Mouse (Mus musculus) limb, embryonic 12.5 days (tissue): ENCODE data around the gene Fcer1g. TPM values are rescaled to one million over a fixed set of nuclear protein-coding genes. Genes with fewer than 3 reads are reported as not detected.

Source experiments
- ATAC-seq: fragments of 200-750 bp; cut with Nextera tagmentation; 2 replicates; pipeline ENCODE4 v1.8.0; 2017; ENCODE audit warnings: low read depth, moderate TSS enrichment; ENCODE audit not compliant: insufficient number of reproducible peaks, insufficient read depth, low FRiP score, low TSS enrichment
- H3K27ac ChIP-seq: fragments of 300-500 bp; sonication (generic); 2 replicates; pipeline ENCODE4 v1.5.1; 2016; ENCODE audit warnings: mild to moderate bottlenecking, moderate library complexity
- H3K27me3 ChIP-seq: fragments of 300-500 bp; sonication (generic); 2 replicates; pipeline ENCODE4 v1.6.1; 2016; ENCODE audit warnings: mild to moderate bottlenecking, moderate library complexity
- H3K36me3 ChIP-seq: fragments of 300-500 bp; sonication (generic); 2 replicates; pipeline ENCODE4 v1.6.1; 2016; ENCODE audit warnings: mild to moderate bottlenecking, moderate library complexity
- H3K4me1 ChIP-seq: fragments of 300-500 bp; sonication (generic); replicated peaks from 2 replicates; pipeline ENCODE4 v1.6.1; 2016
- H3K4me2 ChIP-seq: fragments of 300-500 bp; sonication (generic); 2 replicates; pipeline ENCODE4 v1.6.1; 2016; ENCODE audit warnings: mild to moderate bottlenecking, moderate library complexity
- H3K4me3 ChIP-seq: fragments of 300-500 bp; sonication (generic); replicated peaks from 2 replicates; pipeline ENCODE4 v1.5.1; 2016; ENCODE audit warnings: mild to moderate bottlenecking
- H3K9ac ChIP-seq: fragments of 300-500 bp; sonication (generic); replicated peaks from 2 replicates; pipeline ENCODE4 v1.6.1; 2016; ENCODE audit warnings: mild to moderate bottlenecking, moderate library complexity
- H3K9me3 ChIP-seq: fragments of 300-500 bp; sonication (generic); 2 replicates; pipeline ENCODE4 v1.6.1; 2016; ENCODE audit warnings: mild to moderate bottlenecking, moderate library complexity
- WGBS: fragments of 180-500 bp; shearing (Covaris S2); methylation state at CpG from one replicate; pipeline ENCODE4 v1.1.7; 2016; 5-methylcytosine and 5-hydroxymethylcytosine counted together
- polyA plus RNA-seq: library from polyadenylated mRNA; unstranded; fragments of >200 nt; fragmentation: Nextera tagmentation; extraction: Ambion mirVana; gene quantifications from 2 replicates; pipeline ENCODE4 v1.2.1, GENCODE M21; 2016

Fcer1g gene
- polyA plus RNA-seq, 1 experiment from 2014 or later, result 15.9 TPM

DNA sequence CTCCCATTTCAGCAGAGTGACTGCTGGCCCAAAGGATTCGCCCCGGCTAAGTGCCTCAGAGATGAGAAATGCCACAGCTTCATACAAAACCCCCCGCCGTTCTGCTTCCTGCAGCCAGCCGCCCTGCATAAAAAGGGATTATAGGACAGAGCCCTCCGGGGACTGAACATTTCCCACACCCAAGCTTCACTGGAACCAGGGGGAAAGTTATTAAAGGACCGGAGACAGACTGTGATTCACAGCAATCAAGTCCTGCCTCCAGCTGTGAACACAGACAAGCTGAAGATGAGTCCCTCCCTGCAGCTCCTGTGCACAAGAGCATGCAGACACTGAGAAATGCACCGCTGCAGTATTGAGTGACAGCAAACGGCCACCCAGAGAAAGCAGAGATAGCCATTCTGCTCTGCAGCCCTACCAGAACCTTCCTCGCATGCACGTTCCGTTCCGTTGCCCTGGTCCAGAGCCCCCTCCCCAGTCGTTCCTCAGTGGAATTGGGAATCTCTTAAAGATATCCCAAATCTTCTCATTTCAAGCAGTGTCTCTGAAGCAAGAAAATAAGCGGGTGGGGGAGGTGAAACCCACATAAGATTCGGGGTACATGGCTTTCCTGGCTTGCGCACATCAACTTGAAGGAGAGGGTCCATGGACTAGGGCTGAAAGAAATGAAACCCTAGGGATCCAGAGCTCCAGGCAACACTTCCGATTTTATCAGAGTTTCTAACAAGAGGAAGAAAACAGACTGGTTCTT lies 40.9 kb downstream of the Fcer1g start:
- peak overlapping the region; percentile 48 for H3K4me2 ChIP-seq
- peaks cover 45% of the 10 kb centered on the region for H3K4me1 ChIP-seq
- WGBS, result 2% methylated on average over 18 of the region's 18 CpGs
- peak overlapping the region; percentile 25 for H3K4me3 ChIP-seq
- no peak overlapping the region; the same call in 1 of the 2 replicates for H3K9ac ChIP-seq
- peaks cover 61% of the 10 kb centered on the region for H3K27me3 ChIP-seq
- no peaks in the 10 kb centered on the region for H3K36me3 ChIP-seq
- ATAC-seq, result no peak
- no peak overlapping the region for H3K27ac ChIP-seq
- H3K9me3 ChIP-seq, result no peaks in the 10 kb centered on the region

DNA sequence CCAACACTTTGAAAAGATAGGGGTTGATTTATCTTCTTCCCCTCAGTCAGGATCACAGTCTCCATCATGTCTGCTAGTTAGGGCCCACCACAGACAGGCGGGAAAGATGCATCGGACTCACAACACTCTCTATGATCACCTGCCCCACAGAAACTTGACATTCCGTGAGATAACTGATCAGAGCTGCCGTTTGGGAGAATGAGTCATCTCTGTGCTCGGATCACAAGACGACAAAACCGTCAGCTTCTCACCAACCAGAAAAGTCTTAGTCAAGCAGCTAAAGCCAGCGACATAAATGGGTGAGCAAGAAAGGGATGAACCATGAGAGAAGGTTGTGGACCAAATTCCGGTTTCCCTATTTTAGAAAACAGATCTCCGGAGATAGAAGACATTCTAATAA lies 41.9 kb downstream of the Fcer1g start:
- Histone ChIP-seq H3K27ac (no peak overlapping the region), H3K9me3 (no peaks in the 10 kb centered on the region), H3K4me1 (peaks cover 45% of the 10 kb centered on the region), H3K4me3 (no peak overlapping the region), H3K9ac (no peak overlapping the region), H3K36me3 (no peaks in the 10 kb centered on the region), H3K27me3 (peaks cover 56% of the 10 kb centered on the region), H3K4me2 (no peak overlapping the region)
- ATAC-seq, result no peak
- WGBS, result 47% methylated on average over 10 of the region's 10 CpGs

- Histone ChIP-seq H3K27ac (no peak overlapping the region), H3K4me3 (no peak overlapping the region), H3K4me1 (peaks cover 41% of the 10 kb centered on the region), H3K36me3 (no peaks in the 10 kb centered on the region), H3K4me2 (no peak overlapping the region), H3K27me3 (peaks cover 45% of the 10 kb centered on the region), H3K9ac (no peak overlapping the region), H3K9me3 (no peaks in the 10 kb centered on the region)
- WGBS, result 95% methylated on average over 9 of the region's 9 CpGs
- ATAC-seq, result no peak
Measured at GRCm38 (mm10) chr1:171190832-171191231, 43.3 kb downstream of the Fcer1g start.

DNA sequence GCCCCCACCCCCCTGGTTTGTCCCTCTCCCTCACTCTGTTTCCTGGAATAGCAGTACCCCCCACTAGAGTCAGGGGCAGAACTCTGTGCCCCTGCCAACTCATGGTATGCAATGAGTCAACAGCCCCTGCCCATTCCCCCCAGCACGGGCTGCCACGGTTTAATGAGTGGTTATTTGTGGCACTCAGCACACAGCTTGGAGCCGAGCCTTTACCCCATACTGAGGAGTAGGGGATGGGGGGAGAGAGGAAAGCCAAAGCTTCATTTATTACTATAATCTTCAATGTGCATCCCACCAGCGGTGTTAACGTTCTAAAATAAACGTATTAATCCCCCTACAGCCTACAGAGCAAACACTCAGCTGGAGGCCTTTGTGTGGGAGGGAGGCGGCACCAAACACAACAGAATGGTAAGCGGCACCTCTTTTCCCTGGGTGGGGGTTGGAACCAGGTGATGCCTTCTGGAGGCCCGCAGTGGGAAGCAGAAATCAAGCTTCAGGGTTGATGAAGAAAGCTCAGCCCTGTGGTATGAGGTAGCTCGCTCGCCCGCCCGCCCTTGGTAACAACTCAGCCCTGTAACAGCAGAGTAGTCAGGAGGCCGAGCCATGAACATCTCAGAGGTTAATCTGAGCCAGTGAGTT lies 44.6 kb downstream of the Fcer1g start:
- peaks cover 33% of the 10 kb centered on the region for H3K27me3 ChIP-seq
- WGBS, result 41% methylated on average over 14 of the region's 14 CpGs
- no peak overlapping the region for H3K4me2 ChIP-seq
- H3K9me3 ChIP-seq, result no peaks in the 10 kb centered on the region
- H3K36me3 ChIP-seq, result no peaks in the 10 kb centered on the region
- H3K27ac ChIP-seq, result no peak overlapping the region; the same call in 1 of the 2 replicates
- ATAC-seq, result 0 out of 2 replicates have a peak, but pooled peaks have one; percentile 48
- peaks cover 35% of the 10 kb centered on the region for H3K4me1 ChIP-seq
- H3K4me3 ChIP-seq, result no peak overlapping the region
- H3K9ac ChIP-seq, result no peak overlapping the region

GRCm38 (mm10) chr1:171189046-171189445 lies 45.1 kb downstream of the Fcer1g start:
- no peak overlapping the region for H3K4me3 ChIP-seq
- no peaks in the 10 kb centered on the region for H3K9me3 ChIP-seq
- H3K4me1 ChIP-seq, result peaks cover 30% of the 10 kb centered on the region
- no peaks in the 10 kb centered on the region for H3K36me3 ChIP-seq
- 45% methylated on average over 8 of the region's 8 CpGs for WGBS
- H3K4me2 ChIP-seq, result no peak overlapping the region
- ATAC-seq, result 0 out of 2 replicates have a peak, but pooled peaks have one; percentile 20
- peaks cover 27% of the 10 kb centered on the region for H3K27me3 ChIP-seq
- no peak overlapping the region for H3K9ac ChIP-seq
- H3K27ac ChIP-seq, result peak overlapping the region; percentile 23; the same call in 1 of the 2 replicates

- H3K4me2 ChIP-seq, result no peak overlapping the region
- no peak overlapping the region for H3K4me3 ChIP-seq
- H3K4me1 ChIP-seq, result peaks cover 20% of the 10 kb centered on the region
- H3K27ac ChIP-seq, result no peak overlapping the region
- 66% methylated on average over 13 of the region's 13 CpGs for WGBS
- H3K27me3 ChIP-seq, result peaks cover 17% of the 10 kb centered on the region
- no peaks in the 10 kb centered on the region for H3K9me3 ChIP-seq
- H3K9ac ChIP-seq, result no peak overlapping the region
- no peak for ATAC-seq
- H3K36me3 ChIP-seq, result no peaks in the 10 kb centered on the region
Measured at GRCm38 (mm10) chr1:171187851-171188700, 46.1 kb downstream of the Fcer1g start.

GRCm38 (mm10) chr1:171185655-171186054 lies 48.5 kb downstream of the Fcer1g start:
- Histone ChIP-seq H3K4me3 (no peak overlapping the region), H3K4me2 (no peak overlapping the region), H3K27ac (no peak overlapping the region), H3K36me3 (no peaks in the 10 kb centered on the region), H3K9me3 (no peaks in the 10 kb centered on the region), H3K9ac (no peak overlapping the region), H3K27me3 (no peaks in the 10 kb centered on the region), H3K4me1 (peaks cover 16% of the 10 kb centered on the region)
- no peak for ATAC-seq
- WGBS, result 46% methylated on average over 8 of the region's 8 CpGs

GRCm38 (mm10) chr1:171184314-171184713 lies 49.9 kb downstream of the Fcer1g start:
- no peak overlapping the region for H3K4me3 ChIP-seq
- no peak for ATAC-seq
- 83% methylated on average over 7 of the region's 7 CpGs for WGBS

GRCm38 (mm10) chr1:171183620-171184019 lies 50.5 kb downstream of the Fcer1g start:
- no peaks in the 10 kb centered on the region for H3K27me3 ChIP-seq
- no peak overlapping the region for H3K9ac ChIP-seq
- no peak overlapping the region for H3K4me2 ChIP-seq
- WGBS, result 66% methylated on average over 3 of the region's 3 CpGs
- H3K36me3 ChIP-seq, result no peaks in the 10 kb centered on the region
- no peak overlapping the region for H3K27ac ChIP-seq
- ATAC-seq, result no peak
- H3K4me3 ChIP-seq, result no peak overlapping the region
- peaks cover 6% of the 10 kb centered on the region for H3K4me1 ChIP-seq
- no peaks in the 10 kb centered on the region for H3K9me3 ChIP-seq

More at GRCm38 (mm10) chr1:171184314-171184713, 49.9 kb downstream of the Fcer1g start:
- Histone ChIP-seq H3K36me3 (no peaks in the 10 kb centered on the region), H3K4me2 (no peak overlapping the region), H3K27me3 (no peaks in the 10 kb centered on the region), H3K9me3 (no peaks in the 10 kb centered on the region), H3K27ac (no peak overlapping the region), H3K9ac (no peak overlapping the region), H3K4me1 (peaks cover 12% of the 10 kb centered on the region)

GRCm38 (mm10) chr1:171183025-171183424 lies 51.1 kb downstream of the Fcer1g start:
- Histone ChIP-seq H3K4me3 (no peak overlapping the region), H3K36me3 (no peaks in the 10 kb centered on the region), H3K9me3 (no peaks in the 10 kb centered on the region), H3K4me2 (no peak overlapping the region), H3K27me3 (no peaks in the 10 kb centered on the region), H3K27ac (no peak overlapping the region), H3K4me1 (peaks cover 6% of the 10 kb centered on the region), H3K9ac (no peak overlapping the region)
- ATAC-seq, result no peak
- WGBS, result 76% methylated on average over 3 of the region's 3 CpGs
